Mouse (Mus musculus): ENCODE measurements at regions not wholly inside any gene's neighbourhood (a gene's known extent, or its start where the extent isn't known, plus 50 kb on each side); places are given as distances from the start of the nearest gene placed in this dataset.

DNA sequence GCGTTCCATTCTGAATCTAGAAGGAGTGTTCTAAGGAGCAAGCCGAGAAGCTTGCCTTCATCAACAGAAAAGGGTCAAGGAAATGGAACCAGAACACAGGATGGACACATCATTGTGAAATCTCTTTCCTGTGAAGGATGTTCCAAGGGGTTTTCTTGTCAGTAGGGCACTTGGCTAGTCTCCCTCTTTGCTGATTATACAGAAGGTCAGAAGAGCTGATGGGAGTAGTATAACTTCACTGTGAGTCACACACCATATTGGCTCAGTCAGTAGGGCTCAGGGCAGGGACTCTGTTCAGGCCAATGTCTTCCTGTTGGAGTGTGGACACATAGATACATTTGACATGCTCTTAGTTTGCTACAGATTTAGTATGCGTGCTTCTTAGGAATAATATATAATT lies 433.5 kb upstream of the Id2 start:
- TF ChIP-seq CTCF (IDR thresholded peaks at IDR 0.05; ENCODE audit: insufficient read depth, low read depth, low read length) (no peak), POLR2A (IDR thresholded peaks at IDR 0.05; ENCODE audit: insufficient read depth, low read depth, low read length) (no peak)
